Mouse (Mus musculus) ES-Bruce4 (cell line): Measurements from ENCODE around the gene Hdac9.

Experiments
- CTCF ChIP-seq: IDR thresholded peaks from one replicate; pipeline ENCODE4 v1.8.1; 2011; ENCODE audit warnings: low read depth, low read length
- EP300 ChIP-seq: IDR thresholded peaks from 2 replicates; pipeline ENCODE4 v1.6.1; 2011; ENCODE audit warnings: low read depth, low read length; ENCODE audit not compliant: insufficient read depth

GRCm38 (mm10) chr12:34312113-34312719 lies 604.7 kb downstream of the Hdac9 start:
- TF ChIP-seq CTCF: no peak
- no peak for TF ChIP-seq EP300
